Mouse (Mus musculus) forebrain, postnatal 0 days (tissue): ENCODE data around the gene Il13. TPM values are rescaled to one million over a fixed set of nuclear protein-coding genes. Genes with fewer than 3 reads are reported as not detected.

Experiments
- ATAC-seq: fragments of 200-750 bp; cut with Nextera tagmentation; 2 replicates; pipeline ENCODE4 v1.8.0; 2017; ENCODE audit warnings: mild to moderate bottlenecking, moderate library complexity
- DNase-seq: peaks from one replicate; pipeline ENCODE4 v3.0.0-alpha.2; 2015
- H3K27ac ChIP-seq: fragments of 300-500 bp; sonication (generic); 2 replicates; pipeline ENCODE4 v1.5.1; 2014; ENCODE audit warnings: low read depth, mild to moderate bottlenecking, antibody characterized with exemption, low read length, moderate library complexity, mixed read lengths
- H3K27me3 ChIP-seq: fragments of 300-500 bp; sonication (generic); 2 replicates; pipeline ENCODE4 v1.6.1; 2014; ENCODE audit warnings: mild to moderate bottlenecking, low read length, mixed read lengths; ENCODE audit not compliant: insufficient read depth
- H3K36me3 ChIP-seq: fragments of 300-500 bp; sonication (generic); 2 replicates; pipeline ENCODE4 v1.6.1; 2014; ENCODE audit warnings: mild to moderate bottlenecking, moderate library complexity; ENCODE audit not compliant: insufficient read depth
- H3K4me1 ChIP-seq: fragments of 300-500 bp; sonication (generic); 2 replicates; pipeline ENCODE4 v1.6.1; 2014; ENCODE audit warnings: antibody characterized with exemption; ENCODE audit not compliant: insufficient read depth
- H3K4me2 ChIP-seq: fragments of 300-500 bp; sonication (generic); 2 replicates; pipeline ENCODE4 v1.6.1; 2014; ENCODE audit warnings: low read depth, mild to moderate bottlenecking, moderate library complexity
- H3K4me3 ChIP-seq: fragments of 300-500 bp; sonication (generic); 2 replicates; pipeline ENCODE4 v1.5.1; 2014; ENCODE audit warnings: low read depth, low read length, mixed read lengths
- H3K9ac ChIP-seq: fragments of 300-500 bp; sonication (generic); 2 replicates; pipeline ENCODE4 v1.6.1; 2014; ENCODE audit warnings: mild to moderate bottlenecking
- H3K9me3 ChIP-seq: fragments of 300-500 bp; sonication (generic); 2 replicates; pipeline ENCODE4 v1.6.1; 2016; ENCODE audit warnings: low read length
- CTCF ChIP-seq: sonication (generic); IDR thresholded peaks from 2 replicates; pipeline ENCODE4 v1.5.1; 2016; ENCODE audit warnings: antibody characterized with exemption, control low read depth, low read depth
- WGBS: fragments of 180-500 bp; shearing (Covaris S2); extraction: QIAGEN DNeasy Blood & Tissue Kit; methylation state at CpG from one replicate; pipeline ENCODE4 v1.1.7; 2014; 5-methylcytosine and 5-hydroxymethylcytosine counted together
- polyA plus RNA-seq: library from polyadenylated mRNA; unstranded; fragments of >200 nt; fragmentation: Nextera tagmentation; extraction: Ambion mirVana; gene quantifications from 2 replicates; pipeline ENCODE4 v1.2.1, GENCODE M21; 2015
- total RNA-seq: library from RNA; depleted of rRNA; stranded (reverse); fragments of >200 nt; gene quantifications from 2 replicates; pipeline ENCODE4 v1.2.3, GENCODE M21; 2014

The Il13 gene
- total and polyA plus RNA-seq, 2 experiments from 2014 or later = not detected

GRCm38 (mm10) chr11:53662794-53663674 is 28.5 kb upstream of the Il13 start:
- no peaks in the 10 kb centered on the region for H3K27me3 ChIP-seq
- H3K36me3 ChIP-seq = 0 out of 2 replicates have a peak, but pooled peaks cover 3% of the 10 kb centered on the region
- ATAC-seq (no peak), DNase-seq (no peak)
- H3K9me3 ChIP-seq = no peaks in the 10 kb centered on the region
- WGBS = 77% methylated on average over 14 of the region's 14 CpGs
- no peak overlapping the region for H3K27ac ChIP-seq
- H3K4me2 ChIP-seq = no peak overlapping the region
- no peak overlapping the region for H3K9ac ChIP-seq
- TF ChIP-seq CTCF = no peak
- H3K4me1 ChIP-seq = no peaks in the 10 kb centered on the region
- H3K4me3 ChIP-seq = no peak overlapping the region

GRCm38 (mm10) chr11:53657828-53658227 is 23.3 kb upstream of the Il13 start:
- H3K9me3 ChIP-seq = no peaks in the 10 kb centered on the region
- no peaks in the 10 kb centered on the region for H3K27me3 ChIP-seq
- ATAC-seq (no peak), DNase-seq (no peak)
- no peak overlapping the region for H3K4me3 ChIP-seq
- H3K36me3 ChIP-seq = 0 out of 2 replicates have a peak, but pooled peaks cover 11% of the 10 kb centered on the region
- 86% methylated on average over 6 of the region's 6 CpGs for WGBS
- no peaks in the 10 kb centered on the region for H3K4me1 ChIP-seq
- no peak for TF ChIP-seq CTCF
- H3K27ac ChIP-seq = no peak overlapping the region
- H3K4me2 ChIP-seq = no peak overlapping the region
- no peak overlapping the region for H3K9ac ChIP-seq

GRCm38 (mm10) chr11:53657381-53657780 is 22.9 kb upstream of the Il13 start:
- Histone ChIP-seq H3K4me2 (no peak overlapping the region), H3K27ac (no peak overlapping the region), H3K4me1 (no peaks in the 10 kb centered on the region), H3K36me3 (0 out of 2 replicates have a peak, but pooled peaks cover 11% of the 10 kb centered on the region), H3K9ac (no peak overlapping the region), H3K4me3 (no peak overlapping the region), H3K9me3 (no peaks in the 10 kb centered on the region), H3K27me3 (no peaks in the 10 kb centered on the region)
- ATAC-seq = no peak
- no peak for DNase-seq
- no peak for TF ChIP-seq CTCF
- WGBS = 93% methylated on average over 8 of the region's 8 CpGs

- ATAC-seq = no peak
Measured at GRCm38 (mm10) chr11:53656558-53657202, 22.2 kb upstream of the Il13 start.

GRCm38 (mm10) chr11:53655043-53655442 is 20.5 kb upstream of the Il13 start:
- Histone ChIP-seq H3K27ac (no peak overlapping the region), H3K4me2 (no peak overlapping the region), H3K36me3 (peaks cover 24% of the 10 kb centered on the region), H3K9me3 (no peaks in the 10 kb centered on the region), H3K27me3 (no peaks in the 10 kb centered on the region), H3K9ac (no peak overlapping the region), H3K4me3 (no peak overlapping the region), H3K4me1 (no peaks in the 10 kb centered on the region)
- ATAC-seq (no peak), DNase-seq (no peak)
- no peak for TF ChIP-seq CTCF
- 89% methylated on average over 5 of the region's 5 CpGs for WGBS

More at GRCm38 (mm10) chr11:53656558-53657202, 22.2 kb upstream of the Il13 start:
- H3K36me3 ChIP-seq = peaks cover 16% of the 10 kb centered on the region
- H3K4me1 ChIP-seq = no peaks in the 10 kb centered on the region
- no peaks in the 10 kb centered on the region for H3K27me3 ChIP-seq
- H3K9me3 ChIP-seq = no peaks in the 10 kb centered on the region
- H3K27ac ChIP-seq = no peak overlapping the region
- no peak for TF ChIP-seq CTCF
- no peak overlapping the region for H3K9ac ChIP-seq
- WGBS = 86% methylated on average over 9 of the region's 9 CpGs
- H3K4me2 ChIP-seq = no peak overlapping the region
- no peak overlapping the region for H3K4me3 ChIP-seq
- no peak for DNase-seq

- Histone ChIP-seq H3K4me1 (no peaks in the 10 kb centered on the region), H3K36me3 (peaks cover 29% of the 10 kb centered on the region), H3K27ac (no peak overlapping the region), H3K4me2 (no peak overlapping the region), H3K9me3 (no peaks in the 10 kb centered on the region), H3K4me3 (no peak overlapping the region), H3K27me3 (no peaks in the 10 kb centered on the region), H3K9ac (no peak overlapping the region)
- TF ChIP-seq CTCF = no peak
- ATAC-seq = no peak
- WGBS = 85% methylated on average over 2 of the region's 2 CpGs
- no peak for DNase-seq
Measured at GRCm38 (mm10) chr11:53652427-53652826, 17.9 kb upstream of the Il13 start.

- Histone ChIP-seq H3K27me3 (no peaks in the 10 kb centered on the region), H3K36me3 (peaks cover 29% of the 10 kb centered on the region), H3K9ac (no peak overlapping the region), H3K4me2 (no peak overlapping the region), H3K9me3 (no peaks in the 10 kb centered on the region), H3K27ac (no peak overlapping the region), H3K4me1 (no peaks in the 10 kb centered on the region), H3K4me3 (no peak overlapping the region)
- ATAC-seq (no peak), DNase-seq (no peak)
- no peak for TF ChIP-seq CTCF
- WGBS = 93% methylated on average over 4 of the region's 4 CpGs
Measured at GRCm38 (mm10) chr11:53651441-53651840, 16.9 kb upstream of the Il13 start.
